Mouse (Mus musculus) heart, postnatal 0 days (tissue): ENCODE results near the gene Slc4a8.

ENCODE experiments used
- CTCF ChIP-seq: IDR thresholded peaks from 2 replicates; pipeline ENCODE4 v1.5.1; 2016; ENCODE audit warnings: antibody characterized with exemption, control low read depth, low read depth
- EP300 ChIP-seq: IDR thresholded peaks from 2 replicates; pipeline ENCODE4 v1.6.1; 2016; ENCODE audit warnings: antibody characterized with exemption, low read depth

GRCm38 (mm10) chr15:100727834-100728233, 33.7 kb upstream of the Slc4a8 start:
- TF ChIP-seq EP300 (no peak), CTCF (no peak)
